Mouse (Mus musculus): ENCODE results near the gene Atg13.

The Atg13 gene

GRCm38 (mm10) chr2:91649553-91650359 lies 60.6 kb downstream of the Atg13 start, which contains the start of the genes Zfp408 and Arhgap1:
TSS of gene Zfp408 (minus strand) at chr2:91649791.
TSS of gene Arhgap1 (plus strand) at chr2:91649860.
- in situ Hi-C loops (cut with MboI, MseI), result no loop called here

DNA sequence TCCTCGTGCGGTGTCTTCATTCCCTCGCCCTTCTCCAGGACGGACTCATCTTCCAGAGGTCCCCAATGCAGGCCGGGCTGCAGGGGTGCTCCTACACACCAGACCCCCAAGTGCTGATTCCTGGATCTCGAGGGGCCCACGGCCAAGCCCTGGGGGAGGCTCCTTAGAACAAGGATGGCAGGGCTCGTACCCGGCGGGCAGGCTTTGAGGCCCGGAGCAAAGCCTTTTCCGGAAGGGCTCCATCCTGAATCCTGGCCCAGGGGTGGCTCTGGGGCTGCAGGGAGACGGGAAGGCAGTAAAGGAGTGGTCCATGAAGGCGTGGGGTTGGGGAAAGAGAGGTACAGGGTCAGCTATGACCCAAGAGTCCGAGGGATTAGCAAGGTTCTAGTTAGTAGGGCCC lies 61.2 kb downstream of the Atg13 start:
- in situ Hi-C loops (cut with MboI, MseI), result no loop called here

- in situ Hi-C loops (cut with MboI, MseI), result no loop called here
Measured at GRCm38 (mm10) chr2:91646733-91647132, 63.6 kb downstream of the Atg13 start.

DNA sequence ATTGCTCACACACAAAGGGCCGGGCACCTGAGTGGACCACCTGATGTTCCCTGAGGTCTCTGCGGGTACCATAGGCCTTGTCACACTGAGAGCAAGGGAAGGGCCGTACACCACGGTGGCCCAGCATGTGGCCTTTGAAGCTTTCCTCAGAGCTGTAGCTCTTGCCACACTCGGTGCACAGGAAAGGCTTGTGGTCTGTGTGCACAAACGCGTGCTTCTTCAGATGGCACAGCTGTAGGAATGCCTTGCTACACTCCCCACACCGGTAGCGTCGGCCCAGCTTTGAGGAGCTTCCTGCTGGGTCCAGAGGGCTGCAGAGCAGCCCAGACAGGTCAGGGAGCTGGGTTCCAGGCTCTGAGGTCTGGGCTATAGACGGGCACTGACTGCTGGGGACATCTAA lies 64.6 kb downstream of the Atg13 start:
- in situ Hi-C loops (cut with MboI, MseI), result no loop called here

DNA sequence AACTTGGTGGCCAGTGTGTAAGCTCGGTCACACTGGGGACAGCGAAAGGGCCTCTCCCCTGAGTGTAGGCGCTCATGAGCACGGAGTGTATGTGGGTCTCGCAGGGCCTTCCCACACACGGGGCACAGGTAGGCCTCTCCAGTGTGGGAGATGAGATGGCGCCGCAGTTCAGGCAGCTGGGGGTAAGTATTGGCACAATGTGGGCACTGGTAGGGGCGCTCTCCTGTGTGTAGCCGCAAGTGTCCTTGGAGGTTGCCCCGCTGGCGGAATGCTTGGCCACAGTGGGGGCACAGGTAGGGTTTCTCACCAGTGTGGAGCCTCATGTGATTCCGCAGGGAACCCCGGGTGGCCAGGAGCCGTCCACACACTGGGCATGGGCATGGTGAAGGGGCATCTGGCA lies 65.0 kb downstream of the Atg13 start:
- in situ Hi-C loops (cut with MboI, MseI), result no loop called here

GRCm38 (mm10) chr2:91644021-91644420 lies 66.4 kb downstream of the Atg13 start:
- in situ Hi-C loops (cut with MboI, MseI), result no loop called here

DNA sequence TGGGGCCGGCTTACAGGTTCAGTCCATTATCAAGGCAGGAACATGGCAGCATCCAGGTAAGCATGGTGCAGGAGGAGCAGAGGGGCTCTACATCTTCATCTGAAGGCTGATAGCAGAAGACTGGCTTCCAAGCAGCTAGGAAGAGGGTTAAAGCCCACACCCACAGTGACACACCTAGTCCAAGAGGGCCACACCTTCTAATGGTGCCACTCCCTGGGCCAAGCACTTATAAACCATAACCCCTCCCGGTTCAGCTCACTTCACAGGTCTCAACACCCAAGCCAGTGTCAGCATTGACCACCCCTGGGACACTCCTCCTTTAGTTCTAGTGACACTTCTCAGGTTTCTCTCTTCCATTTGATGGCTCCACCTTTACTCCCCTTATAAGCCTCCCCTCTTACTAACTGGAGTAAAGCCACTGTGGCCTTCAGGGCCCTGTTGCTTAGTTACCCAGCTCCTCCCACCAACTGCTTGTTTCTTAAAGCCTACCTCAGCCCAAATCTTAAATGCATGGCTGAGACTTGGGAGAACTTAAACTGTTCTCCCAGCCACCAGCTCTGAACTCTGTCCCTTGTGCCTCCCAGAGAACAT lies 67.5 kb downstream of the Atg13 start:
- in situ Hi-C loops (cut with MboI, MseI), result no loop called here

DNA sequence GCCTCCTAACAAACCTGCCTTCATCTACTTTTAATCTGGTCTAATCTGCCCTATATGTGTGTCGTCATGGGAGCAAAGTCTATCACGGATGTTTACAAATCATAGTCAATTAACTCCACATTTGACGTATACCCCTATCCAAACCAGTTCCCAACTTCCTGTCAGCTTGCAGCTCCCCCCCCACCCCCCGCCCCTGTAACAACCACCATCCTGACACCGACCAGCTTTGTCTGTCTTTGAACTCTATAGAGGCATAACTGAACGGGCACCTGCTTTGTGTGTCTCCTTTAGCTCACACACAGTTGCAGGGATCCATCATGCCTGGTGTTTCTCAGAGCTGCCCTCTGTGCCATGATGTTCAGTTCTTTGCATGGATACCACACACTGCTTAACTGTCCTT lies 71.4 kb downstream of the Atg13 start:
- in situ Hi-C loops (cut with MboI, MseI), result no loop called here

GRCm38 (mm10) chr2:91636727-91637338 lies 73.5 kb downstream of the Atg13 start:
- in situ Hi-C loops (cut with MboI, MseI), result no loop called here

- in situ Hi-C loops (cut with MboI, MseI), result no loop called here
Measured at GRCm38 (mm10) chr2:91636229-91636628, 74.1 kb downstream of the Atg13 start, which contains the start of gene F2. TSS of gene F2 (minus strand) at chr2:91636414.

GRCm38 (mm10) chr2:91635486-91635885 lies 74.9 kb downstream of the Atg13 start:
- in situ Hi-C loops (cut with MboI, MseI), result no loop called here

DNA sequence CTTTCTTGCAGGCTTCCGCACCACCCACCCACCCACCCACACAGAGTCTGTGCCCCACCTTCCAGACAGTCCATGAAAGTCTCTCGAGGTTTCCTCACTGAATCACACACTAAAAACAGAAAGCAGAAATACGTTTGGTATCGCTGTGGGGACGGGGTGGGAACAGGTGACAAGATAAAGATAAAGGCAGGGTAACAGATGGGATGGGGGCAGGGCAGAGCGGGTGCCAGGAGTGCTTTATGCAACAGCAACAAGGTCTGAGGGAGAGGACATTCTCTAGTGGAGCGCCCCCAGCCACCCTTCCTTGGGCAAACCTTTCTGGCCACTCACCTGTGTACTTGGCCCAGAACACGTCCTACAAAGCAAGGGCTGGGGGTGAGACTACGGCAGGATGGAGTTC lies 75.5 kb downstream of the Atg13 start:
- in situ Hi-C loops (cut with MboI, MseI), result no loop called here

- in situ Hi-C loops (cut with MboI, MseI), result no loop called here
Measured at GRCm38 (mm10) chr2:91633334-91633977, 76.9 kb downstream of the Atg13 start.

GRCm38 (mm10) chr2:91632316-91632715 lies 78.1 kb downstream of the Atg13 start:
- in situ Hi-C loops (cut with MboI, MseI), result no loop called here

- in situ Hi-C loops (cut with MboI, MseI), result no loop called here
Measured at GRCm38 (mm10) chr2:91631826-91632225, 78.5 kb downstream of the Atg13 start.

- in situ Hi-C loops (cut with MboI, MseI), result no loop called here
Measured at GRCm38 (mm10) chr2:91630384-91630783, 80.0 kb downstream of the Atg13 start.

- in situ Hi-C loops (cut with MboI, MseI), result no loop called here
Measured at GRCm38 (mm10) chr2:91629682-91630081, 80.7 kb downstream of the Atg13 start.

GRCm38 (mm10) chr2:91628171-91628570 lies 82.2 kb downstream of the Atg13 start:
- in situ Hi-C loops (cut with MboI, MseI), result no loop called here

- in situ Hi-C loops (cut with MboI, MseI), result no loop called here
Measured at GRCm38 (mm10) chr2:91627486-91627885, 82.9 kb downstream of the Atg13 start.
